Mouse (Mus musculus): Measurements from ENCODE around the gene Atp8b4. TPM values are rescaled to one million over a fixed set of nuclear protein-coding genes. Genes with fewer than 3 reads are reported as not detected.
"Not testable (repeated sequence)": the region's sequence is repeated elsewhere in the genome, so short reads cannot be mapped to it uniquely, and the experiment has no call there.

The Atp8b4 gene
- 0.70 and 2.0 TPM in 2 replicates for total RNA-seq (2021)
- long read RNA-seq, experiment 1, partial matches to known transcripts, result 0 of 1 reads
- long read RNA-seq, experiment 1, other reads (novel, unspliced or antisense), result 1 of 1 reads
- long read RNA-seq, experiment 2, partial matches to known transcripts, result 0 of 2 reads
- long read RNA-seq, experiment 2, other reads (novel, unspliced or antisense), result 2 of 2 reads

DNA sequence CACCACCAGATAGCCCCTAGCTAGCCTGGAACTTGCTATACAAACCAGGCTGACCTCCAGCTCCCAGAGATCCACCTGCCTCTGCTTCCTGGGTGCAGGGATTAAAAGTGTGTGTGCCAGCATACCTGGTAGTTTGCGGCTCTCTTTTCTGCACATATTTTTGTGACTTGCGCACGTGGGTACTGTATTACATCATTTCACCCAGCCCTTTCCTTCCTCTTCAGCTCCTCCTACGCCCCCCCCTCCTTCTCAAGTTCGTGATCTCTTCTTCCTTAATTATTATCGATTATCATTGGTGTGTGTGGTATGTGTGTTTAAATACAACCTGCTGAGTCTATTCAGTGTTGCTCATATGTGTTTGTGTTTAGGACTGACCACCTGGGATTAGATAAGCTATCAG is at the start of gene Atp8b4:
Gene Atp8b4, minus strand, starts transcription at position 154 of the 400 bp plus-strand sequence.
- DNase-seq, result no peak

DNA sequence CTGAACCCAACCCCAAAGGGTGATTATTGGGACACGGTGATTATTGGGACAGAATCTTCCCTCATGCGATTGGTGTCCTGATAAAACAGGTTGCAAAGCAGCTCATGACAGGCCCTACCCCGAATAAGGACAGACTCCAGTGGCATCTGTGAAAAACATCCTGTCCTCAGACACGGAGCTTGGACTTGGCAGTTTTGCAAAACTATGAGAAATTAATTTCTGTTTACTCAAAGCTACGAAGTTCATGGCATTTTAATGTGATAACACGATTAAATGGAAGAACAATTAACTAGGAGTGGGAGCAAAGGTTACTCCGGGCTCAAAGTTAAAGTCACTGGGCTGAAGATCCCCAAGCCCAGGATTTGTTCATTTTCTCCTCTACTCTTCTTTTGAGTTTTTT is 49.2 kb upstream of the Atp8b4 start:
- no peak for DNase-seq

DNA sequence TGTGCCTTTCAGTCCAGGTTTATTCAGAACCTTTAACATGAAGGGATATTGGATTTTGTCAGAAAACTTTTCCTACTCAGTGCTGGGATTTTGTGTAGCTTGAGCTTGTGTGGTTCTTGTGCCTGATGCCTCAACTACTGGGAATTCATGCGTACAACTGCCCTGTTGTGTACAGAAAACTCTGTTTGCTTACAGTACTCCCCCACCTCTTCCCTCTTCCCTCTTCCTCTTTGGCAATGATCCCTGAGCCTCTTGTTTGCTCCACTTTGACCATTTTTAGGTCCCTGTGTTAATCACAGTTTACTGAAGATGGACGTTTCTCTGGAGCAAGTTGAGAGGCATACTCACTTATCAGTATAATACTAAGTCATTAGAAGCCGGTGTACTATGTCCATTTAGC is 45.9 kb upstream of the Atp8b4 start:
- DNase-seq, result no peak

DNA sequence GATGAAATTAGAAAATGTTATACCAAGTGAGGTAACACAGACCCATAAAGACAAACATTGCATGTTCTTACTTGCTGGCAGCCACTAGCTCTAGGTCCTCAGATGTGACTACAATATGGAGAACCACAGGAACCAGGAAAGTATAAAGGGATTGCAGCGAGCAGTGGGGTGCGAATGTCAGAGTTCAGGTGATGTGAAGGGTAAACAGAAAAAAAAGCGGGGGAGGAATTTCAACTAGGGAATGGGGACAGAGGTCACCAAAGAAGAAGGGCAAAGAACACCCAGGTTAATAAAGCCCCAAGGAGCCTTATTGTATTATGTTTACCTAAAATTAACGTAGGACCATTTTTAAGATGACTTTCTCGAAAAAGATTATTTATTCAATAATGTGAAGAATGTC is 44.8 kb upstream of the Atp8b4 start:
- no peak for DNase-seq

DNA sequence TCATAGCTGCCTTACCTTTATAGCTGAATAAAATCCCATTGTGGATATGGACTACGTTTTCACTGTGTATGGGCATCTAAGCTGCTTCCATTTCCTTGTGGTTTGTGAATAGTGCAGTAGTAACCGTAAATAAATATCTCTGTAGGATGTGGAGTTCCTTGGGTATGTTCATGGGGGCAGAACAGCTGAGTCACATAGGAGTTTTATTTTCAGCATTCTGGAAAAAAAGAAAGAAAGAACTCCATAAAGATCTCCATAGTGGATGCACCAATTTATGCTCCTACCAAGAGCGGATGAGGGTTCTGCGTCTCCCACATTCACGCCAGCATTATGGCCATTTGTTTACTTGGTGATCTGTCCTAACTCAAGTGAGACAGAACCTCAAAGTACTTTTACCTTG is 41.7 kb upstream of the Atp8b4 start:
- no peak for DNase-seq

DNA sequence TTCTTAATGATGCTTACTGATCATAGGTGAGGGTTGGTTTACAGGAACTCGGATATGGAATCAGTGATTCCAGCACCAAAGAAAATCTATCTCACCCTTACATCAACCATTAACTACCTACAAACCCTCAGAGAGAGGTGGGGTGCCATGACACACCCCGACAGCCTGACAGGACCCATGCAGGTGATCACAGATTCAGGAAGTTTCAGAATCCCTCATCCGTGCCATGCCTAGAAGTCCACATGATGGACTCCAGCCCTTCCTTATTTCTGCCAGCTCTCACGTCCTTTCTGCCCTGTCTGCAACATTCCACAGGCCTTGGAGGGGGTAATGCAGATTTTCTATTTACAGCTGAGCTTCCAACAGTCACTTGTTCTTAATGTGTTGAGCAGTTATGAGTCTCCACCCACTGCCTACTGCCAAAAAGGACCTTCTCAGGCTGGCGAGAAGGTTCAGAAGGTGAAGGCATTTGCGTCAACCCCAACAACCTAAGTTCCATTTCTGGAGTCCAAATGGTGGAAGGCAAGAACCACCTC is 40.0 kb upstream of the Atp8b4 start:
- DNase-seq, result no peak

DNA sequence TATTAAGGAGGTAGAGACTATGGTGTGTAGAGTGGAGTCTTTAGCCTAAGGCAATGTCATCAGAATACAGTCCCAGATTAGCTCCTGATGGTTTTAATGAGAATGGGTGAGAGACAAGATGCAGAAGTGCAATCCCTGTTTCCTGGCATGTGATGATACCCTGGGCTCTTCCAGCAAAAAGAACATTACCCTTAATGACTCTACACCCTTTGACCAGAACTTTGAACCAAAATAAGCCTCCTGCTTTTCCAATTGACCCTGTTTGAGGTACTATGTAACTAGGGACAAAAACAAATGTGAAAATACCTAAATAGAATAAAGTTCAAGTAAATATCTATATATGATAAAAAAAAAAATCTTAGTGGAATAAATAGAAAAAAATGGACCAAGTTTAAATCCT is 37.2 kb upstream of the Atp8b4 start:
- DNase-seq, result no peak

DNA sequence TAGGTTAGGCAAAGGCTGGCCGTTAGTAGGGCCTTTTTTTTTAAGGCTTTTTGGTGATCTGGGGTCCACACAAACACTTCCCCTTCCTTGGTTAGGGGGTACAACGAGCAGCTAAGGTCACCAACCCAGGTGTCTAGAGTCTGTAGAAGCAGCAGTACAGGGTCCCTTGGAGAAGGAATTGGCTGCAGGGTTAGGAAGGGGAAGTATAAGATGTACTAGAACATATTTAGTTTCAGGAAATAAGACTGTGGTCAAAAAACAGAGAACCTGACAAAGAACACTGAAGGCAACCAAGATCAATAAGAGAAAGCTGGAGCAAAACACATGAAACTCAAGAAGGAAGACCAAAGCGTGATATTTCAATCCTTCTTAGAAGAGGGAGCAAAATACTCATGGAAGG is 30.1 kb upstream of the Atp8b4 start:
- DNase-seq, result no peak

DNA sequence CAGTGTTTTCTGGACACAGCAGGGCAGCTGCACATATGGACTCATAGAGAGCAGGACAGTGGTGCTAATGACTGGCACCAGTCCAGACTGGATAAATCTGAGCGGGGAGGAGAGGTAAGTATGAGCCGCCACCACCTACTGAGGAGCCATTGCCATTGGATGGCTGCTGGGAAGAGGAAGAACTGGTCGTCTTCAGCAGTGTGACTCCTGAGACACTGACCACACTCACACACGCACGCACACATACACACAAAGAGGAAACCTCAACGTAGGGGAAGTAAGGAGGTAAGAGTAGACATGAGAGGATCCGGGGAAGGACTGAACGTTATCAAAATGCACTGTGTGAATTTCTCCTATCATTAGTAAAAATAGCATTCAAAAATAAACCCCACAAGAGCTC is 27.0 kb upstream of the Atp8b4 start:
- no peak for DNase-seq

DNA sequence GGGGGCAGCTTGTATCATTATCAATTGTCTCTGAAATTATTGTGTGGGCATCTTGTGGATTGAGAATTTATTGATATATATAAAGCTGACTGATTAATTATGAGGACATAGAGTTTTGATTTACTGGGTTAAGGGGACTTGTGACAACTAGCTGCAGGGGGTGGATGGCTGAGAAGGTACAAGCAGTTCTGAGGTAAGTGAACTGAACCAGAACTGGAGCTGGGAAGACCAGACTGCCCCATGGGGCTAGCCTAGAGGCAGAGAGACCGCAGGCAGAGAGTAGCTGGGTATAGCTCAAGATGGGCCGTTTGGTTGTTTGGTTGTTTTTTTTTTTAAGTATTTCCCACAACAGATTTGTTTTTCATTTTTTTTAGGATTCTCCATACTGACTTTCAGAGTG is 23.8 kb upstream of the Atp8b4 start:
- no peak for DNase-seq

DNA sequence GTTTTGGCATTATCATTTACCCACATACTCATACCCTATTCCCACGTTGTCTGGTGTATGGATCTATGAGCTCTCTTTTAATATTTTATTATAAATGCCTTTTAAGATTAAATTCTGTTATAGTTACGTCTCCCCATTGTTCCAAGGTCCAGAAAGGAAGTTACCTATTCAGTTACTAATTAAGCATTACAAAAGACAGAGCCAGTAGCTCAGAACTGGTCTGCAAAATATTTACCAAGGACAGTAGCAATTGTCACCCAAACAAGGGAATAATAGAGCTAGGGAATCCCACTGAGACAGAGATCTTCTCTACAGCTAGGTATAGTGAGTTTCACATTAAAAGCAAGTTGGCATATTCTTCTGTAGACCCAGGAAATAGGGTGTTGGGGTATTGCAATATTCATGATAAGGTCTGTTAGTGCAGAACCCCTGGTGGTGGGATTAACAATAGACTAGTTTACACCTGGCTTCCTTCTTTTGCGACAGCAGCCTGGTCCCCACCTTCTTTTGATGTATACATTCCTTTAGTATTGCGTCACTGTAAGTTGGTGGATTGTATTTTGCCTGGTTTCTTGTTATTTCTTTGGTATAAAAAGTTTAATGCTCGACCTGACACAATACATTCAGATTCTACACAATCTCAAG is 22.7 kb upstream of the Atp8b4 start:
- not testable (repeated sequence) for DNase-seq

DNA sequence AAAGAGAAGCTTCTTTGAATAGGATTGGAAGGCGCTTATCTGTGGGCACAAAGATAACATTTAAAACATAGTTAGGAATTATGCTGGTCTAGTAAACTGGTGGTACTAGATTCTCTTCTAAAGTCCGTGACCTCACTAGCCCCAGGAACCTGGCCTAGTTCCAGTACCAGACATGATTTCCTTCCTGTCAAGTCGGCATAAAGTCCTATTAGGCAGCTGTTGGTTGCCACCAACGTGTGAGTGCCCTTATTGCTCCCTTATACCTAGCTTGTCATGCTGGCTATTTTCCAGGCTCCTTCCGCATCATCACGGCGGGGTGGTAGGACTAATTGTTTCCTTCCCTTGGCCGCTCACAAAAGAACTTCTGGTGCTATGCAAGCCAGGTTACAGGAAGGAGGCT is 21.6 kb upstream of the Atp8b4 start:
- DNase-seq, result no peak

DNA sequence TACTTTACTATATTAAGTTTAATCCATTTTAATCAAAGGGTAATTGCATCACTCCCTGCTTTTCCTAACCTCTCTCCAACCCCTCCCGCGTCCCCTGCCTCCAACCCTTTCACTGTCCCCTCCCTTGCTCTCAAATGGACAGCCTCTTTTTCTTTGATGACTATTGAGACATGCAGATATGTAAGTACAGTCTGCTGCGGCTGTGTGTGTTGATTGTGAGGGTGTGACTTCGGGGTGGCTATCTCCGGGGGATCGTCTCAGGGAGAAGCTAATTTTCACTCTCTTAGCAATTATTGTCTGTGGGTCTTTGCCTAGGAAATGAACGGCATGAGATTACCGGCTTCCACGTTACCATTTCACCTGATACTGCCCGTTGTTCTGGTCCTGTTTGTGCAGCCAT is 21.0 kb upstream of the Atp8b4 start:
- no peak for DNase-seq

DNA sequence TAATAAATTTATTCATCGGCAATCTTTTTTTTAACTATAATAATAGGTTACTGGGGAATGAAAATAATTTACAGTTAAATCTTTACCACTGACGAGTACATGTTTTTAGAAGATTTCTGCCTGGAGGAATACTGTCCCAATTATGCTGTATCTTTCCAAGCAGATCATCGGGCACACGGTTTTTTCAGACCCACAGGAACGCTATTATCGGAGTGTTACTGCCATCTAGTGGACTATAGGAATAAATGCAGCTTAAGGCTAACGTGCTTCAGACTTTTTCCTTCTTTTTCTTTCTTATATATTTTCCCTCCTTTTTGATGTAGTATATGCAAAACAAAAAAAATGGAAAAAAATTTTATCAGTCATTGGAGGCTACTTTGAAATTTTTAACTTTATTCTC is 20.4 kb upstream of the Atp8b4 start:
- peak; percentile 47 for DNase-seq

DNA sequence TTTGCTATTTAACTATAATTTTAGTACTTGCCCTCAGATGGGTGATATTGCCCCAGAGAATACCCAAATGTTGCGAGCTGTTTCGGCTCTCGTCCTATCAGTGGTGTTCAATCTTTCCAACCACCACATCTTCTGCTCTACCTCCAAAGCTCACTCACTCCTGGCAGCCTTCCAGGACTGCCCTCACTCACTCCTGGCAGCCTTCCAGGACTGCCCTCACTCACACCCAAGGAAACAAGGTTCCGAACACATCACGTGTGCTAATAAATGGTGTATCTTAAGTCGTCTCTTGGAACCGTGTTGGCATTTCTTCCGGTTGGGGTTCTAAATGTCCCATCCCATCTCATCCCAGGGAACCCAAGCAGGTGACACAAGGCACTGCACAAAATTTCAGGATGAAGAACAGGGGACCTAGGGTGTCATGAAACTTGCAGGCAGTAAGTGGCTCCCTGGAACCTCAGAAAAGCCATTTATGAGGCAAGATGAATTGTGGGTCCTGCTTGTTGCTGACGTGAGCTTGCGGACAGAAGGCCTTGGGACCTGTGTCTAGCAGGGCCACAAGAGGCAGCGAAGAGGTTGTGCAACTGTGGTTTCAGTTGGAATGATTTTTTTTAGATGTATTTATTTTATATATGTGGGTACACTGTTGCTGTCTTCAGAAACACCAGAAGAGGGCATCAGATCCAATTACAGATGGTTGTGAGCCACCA is 19.6 kb upstream of the Atp8b4 start:
- peak; percentile 70 for DNase-seq

DNA sequence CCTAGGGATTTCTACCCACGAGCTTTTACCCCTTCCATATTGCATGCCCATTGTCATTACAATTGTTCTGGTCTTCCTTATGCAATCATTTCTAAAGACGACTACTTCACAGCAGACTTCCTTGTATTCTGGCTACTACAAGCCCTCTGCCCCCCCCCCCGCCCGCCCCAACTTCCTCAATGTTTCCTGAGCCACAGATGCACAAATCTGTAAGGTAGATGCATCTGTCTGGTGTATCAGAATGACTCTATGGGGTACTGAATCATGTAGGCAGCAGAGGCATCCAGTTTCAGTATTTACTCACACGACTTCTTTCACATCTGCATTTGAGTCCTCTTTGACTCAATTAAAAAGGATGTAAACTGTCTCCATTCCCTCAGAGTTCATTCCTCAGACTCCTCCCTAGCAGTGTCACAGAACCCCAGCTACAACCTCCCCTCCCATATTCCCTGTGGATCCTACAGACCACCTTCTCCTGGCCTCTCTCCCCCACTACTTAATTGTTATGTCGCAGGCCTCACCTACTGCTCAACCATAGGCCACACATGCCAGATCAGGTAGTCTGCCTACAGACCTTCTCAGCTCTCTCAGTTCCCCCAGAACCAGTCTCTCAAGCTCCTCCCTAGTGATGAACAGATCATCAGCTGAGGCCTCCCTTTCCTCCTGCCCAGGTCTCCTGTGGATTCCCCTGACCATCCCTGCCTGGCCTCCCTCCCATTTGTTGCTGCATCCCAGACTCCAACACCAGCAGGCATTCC is 14.8 kb upstream of the Atp8b4 start:
- DNase-seq, result no peak

DNA sequence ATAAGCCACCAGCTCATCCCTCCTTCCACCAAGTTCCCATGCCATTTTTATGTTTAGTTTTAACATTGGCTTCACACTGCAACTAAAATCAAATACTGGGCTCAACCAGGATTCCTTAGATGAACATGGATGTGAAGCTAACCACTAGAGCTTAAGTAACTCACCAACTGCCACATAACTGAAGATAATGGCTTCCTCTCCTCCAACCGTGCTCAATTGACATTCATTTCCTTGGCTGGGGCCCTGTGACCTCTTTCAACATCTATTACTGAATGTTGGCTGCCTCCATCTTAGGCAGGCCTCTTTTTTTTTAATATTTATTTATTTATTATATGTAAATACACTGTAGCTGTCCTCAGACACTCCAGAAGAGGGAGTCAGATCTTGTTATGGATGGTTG is 7.8 kb upstream of the Atp8b4 start:
- DNase-seq, result no peak

DNA sequence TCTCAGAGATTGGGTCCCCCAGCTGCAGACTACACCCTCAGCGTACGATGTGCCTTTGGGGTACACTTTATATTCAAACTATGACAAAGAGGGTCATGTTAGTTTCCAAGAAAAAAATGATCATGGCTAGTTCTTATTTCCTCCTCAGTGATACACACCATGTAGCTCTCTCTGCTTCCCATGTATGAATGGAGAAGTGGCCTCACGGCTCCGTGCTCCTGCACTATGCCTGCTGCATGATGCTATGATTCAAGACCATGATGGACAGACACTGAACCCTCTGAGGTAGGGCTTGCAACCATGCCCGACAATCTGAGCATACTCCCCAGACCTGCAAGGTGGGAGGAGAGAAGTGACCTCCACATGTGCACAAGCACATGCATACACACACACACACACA is 7.0 kb upstream of the Atp8b4 start:
- DNase-seq, result no peak

DNA sequence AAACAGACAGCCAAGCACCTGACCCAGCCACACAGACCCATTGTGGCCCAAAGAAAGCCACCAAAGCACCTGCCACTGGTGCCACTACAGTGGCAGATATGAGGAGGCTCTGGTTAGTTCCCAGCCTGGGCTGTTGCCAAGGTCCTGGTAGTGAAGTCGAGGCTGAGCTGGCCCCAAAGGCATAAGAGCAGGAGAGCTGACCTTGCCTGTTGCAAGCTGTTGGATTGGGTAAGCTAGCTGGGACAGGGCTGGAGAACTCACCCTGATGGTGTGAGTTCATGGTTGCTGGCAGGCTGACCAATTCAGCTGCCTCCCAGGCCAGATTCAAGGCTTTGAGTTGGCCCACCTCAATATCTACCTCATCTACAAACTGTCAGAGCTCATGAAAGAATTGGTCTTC is 4.7 kb upstream of the Atp8b4 start:
- peak; percentile 84 for DNase-seq

DNA sequence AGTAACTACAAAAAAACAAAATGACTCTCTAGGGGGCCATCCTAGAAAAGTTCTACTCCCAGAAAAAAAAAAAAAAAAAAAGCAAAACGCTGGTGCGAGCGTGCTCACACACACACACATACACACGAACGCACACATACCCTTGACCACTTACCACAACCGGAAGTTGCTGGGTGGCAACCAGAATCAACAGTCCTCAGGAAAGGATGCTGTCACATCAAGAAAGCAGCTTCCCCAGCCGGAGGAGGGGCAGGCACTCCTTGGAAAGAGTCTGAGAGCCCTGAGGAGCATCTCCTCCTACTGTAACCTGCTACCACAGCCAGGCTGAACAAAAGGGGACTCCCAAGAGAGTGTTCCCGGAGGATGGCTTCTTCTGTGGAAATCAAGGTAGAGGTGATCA is 744 bp downstream of the Atp8b4 start:
- no peak for DNase-seq

DNA sequence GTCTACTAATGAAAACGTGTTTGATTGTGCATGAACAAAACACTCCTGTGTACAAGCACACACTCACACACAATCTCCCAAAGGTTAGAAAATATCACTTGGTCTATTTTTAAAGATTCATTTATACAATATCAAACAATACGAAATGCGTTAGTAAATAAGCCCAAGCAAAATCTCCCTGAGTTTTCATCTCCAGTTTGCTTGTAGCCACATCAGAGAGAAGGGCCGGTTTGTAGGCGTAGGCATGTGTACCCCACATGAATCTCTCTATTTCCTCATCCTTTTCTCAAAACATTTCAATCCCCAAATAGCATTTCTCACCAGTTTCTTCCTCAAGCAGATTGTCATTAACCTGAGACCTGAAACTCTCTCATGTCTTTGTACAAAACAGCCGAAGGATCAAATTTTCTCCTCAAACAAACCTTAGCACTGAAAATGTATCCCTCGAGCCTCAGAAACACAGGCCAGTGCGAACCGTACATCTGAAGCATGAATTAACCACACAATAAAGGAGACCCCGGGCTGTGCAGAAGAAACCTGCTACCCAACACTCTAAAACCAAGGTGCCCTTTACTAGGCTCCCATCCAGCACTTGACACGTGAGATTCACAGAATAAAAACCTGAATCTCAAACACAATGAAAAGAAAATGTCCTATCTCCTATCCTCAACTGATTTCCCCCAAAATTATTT is 1.6 kb downstream of the Atp8b4 start:
- DNase-seq, result no peak

DNA sequence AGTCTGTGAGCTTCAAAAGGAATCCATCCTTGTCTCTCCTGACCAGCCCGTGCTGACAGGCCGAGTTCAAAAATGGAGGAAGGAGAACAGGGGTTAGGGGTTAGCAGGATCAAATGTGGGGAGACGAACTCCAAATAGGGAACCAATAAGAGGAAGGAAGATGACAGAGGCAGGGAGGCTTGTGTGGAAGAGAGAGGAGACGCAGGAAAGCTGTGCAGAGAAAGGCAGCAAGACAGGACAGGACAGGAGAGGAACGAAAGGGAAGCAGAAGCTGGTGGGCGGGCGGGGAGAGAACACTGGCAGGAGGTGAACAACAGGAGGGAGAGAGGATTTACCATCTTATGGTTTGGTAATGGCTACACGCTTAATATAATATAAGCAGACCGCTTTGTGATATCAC is 3.6 kb downstream of the Atp8b4 start:
- no peak for DNase-seq

All from adrenal gland, postnatal 14 days (tissue).